Mouse (Mus musculus) adrenal gland, postnatal 10 days (tissue): ENCODE data around the gene Cd300lf. TPM values are rescaled to one million over a fixed set of nuclear protein-coding genes. Genes with fewer than 3 reads are reported as not detected.

Source experiments
- DNase-seq: peaks from one replicate; pipeline ENCODE4 v3.0.0; 2021; ENCODE audit warnings: mixed read lengths
- total RNA-seq, 2 experiments: library from RNA; stranded (reverse); gene quantifications; 2 replicates each; pipeline ENCODE4 v1.2.3; 2021

The Cd300lf gene
- total RNA-seq, 2 experiments from 2014 or later = 1.1 to 1.3 TPM

DNA sequence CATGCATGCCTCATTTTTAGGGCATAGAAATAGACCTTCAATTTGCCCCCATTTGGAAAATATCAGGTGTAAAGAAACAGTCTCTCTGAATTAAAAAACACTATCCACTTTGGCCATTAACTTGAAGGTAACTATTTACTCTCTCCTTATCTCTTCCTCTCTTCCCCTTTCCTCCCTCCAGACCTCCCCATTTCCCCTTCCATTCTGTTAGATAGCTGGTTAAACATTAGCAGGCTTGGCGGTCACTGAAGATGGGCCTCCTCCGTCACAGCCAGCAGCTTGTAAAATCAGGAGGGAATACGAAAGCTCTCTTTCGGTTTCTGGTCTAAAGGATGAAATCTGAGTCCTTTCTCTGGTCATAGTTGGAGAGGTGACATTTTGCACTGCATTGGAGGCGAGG is 57.9 kb downstream of the Cd300lf start:
- no peak for DNase-seq

DNA sequence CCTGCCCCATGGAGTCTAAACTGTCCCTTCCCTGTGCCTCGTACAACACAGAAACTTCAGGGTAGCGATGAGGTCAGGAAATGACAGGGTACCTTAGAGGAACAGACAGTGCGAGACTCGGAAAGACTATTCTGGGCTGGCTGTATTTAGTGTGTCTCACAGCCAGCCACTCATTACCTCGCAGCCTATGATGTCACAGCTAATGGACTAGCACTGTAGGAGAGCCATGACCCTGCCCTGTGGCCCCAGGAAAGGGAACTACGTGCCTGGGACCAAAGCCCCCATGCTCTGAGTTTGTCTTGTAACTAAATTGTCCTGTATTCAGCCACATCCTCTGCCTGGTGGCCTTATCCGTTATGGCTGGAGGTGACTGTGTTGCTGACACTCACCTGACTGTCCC is 58.4 kb downstream of the Cd300lf start:
- DNase-seq = no peak

DNA sequence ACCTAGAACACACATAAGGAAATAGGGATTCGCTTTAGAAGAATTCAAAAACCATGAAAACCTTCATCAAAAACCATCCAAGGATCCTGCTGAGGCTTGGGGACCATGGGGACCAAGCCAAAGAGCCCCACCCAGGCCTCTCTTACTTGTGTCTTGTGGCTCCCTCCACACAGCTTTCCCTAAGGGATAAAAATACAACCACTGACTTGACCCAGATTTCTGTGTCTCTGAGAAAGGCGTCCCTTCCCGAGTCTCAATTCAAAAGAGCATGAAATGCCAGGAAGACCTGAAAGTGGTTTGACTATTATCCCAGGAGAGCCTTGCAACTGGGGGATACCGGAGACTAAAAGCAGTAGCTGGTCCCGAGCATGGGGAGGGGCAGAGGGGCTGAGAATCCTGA is 60.8 kb downstream of the Cd300lf start:
- no peak for DNase-seq

DNA sequence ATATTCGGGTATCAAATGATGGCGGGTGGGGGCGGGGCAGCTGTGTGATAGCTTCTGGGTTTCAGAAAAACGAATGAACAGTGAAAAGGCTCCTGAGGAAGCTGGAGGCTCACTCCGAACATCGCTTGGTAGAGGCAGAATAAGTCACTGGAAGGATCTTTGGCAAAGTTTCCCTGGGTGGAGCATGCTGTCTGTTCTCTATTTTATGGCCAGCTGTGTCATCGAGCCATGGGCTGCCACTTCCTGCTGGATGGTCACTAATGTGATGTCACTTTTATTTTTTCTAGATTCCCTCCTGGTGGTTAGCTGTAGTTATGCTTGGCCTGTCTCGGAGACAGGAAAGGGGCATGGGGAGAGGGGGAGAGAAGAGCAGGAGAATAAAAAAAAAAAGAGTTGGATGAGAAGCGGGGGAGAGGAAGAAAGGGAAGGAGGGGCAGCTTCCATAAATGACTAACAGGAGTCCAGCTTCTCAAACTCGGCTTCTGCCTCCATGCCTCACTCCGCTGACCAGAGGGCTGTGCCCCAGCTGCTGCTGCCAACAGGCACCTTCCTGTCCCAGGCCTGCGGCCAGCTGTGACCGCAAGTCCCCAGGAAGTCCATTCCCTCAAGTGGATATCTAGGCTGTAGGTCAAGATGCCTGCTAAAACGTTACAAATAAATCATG is 62.0 kb downstream of the Cd300lf start:
- DNase-seq = peak; percentile 73

DNA sequence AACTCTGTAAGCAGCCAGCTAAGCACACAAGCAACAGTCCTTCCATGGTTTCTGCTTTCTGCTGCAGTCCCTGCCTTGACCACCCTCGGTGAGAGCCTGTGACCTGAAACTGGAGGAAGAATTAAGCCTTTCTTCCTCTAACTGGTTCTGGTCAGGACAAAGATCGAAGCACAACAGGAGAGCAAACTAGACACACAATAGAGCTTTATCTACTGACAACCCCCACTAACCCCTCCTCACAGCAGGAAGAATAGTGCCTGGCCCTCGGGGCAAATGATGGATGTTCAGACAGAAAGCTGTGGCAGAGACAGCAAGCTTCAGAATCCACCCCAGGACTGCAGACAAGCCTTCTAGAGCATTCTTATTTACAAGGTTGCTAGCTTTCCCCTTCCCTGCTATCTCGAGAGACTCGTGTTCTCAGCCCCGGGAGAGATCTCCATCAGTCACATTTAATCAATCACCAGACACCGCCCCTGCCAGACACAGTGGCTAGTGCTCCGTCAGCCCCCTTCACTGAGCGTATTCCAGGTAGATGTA is 62.7 kb downstream of the Cd300lf start:
- no peak for DNase-seq

DNA sequence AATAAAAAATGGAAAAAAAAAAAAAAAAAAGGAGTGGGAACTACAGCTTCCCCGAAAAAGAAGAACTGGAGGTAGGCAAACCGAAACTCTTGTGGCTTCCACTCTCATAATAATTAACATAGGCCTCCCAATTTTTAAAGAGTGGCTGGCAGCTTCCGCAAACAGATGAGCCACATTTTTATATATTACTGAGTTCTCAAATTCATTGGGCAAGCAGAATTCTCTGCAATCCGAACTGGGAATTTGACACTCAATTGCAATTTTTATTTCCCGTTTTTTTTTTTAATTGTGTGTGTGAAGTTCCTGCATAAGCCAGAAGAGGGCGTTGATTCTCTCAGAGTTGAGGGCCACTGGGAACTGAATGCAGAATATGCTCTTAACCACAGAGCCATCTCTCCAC is 67.0 kb downstream of the Cd300lf start:
- DNase-seq = no peak

Other genes starting within 250 kb of the Cd300lf start
- gene Cd300a, start 244.0 kb downstream of the Cd300lf start, total RNA-seq = 1 to 10 TPM; 1.3 to 1.5 TPM
- 1 to 10 TPM in 1 of 2 experiments, under 1 TPM in 1; 0.63 to 1.6 TPM for gene Cd300lb, start 199.6 kb downstream of the Cd300lf start, total RNA-seq
- gene Cd300c, start 164.8 kb downstream of the Cd300lf start, total RNA-seq = not detected
- 1 to 10 TPM in 1 of 2 experiments, under 1 TPM in 1; 0.64 to 1.1 TPM for gene Cd300ld, start 144.1 kb downstream of the Cd300lf start, total RNA-seq
- gene Cd300c2, start 132.1 kb downstream of the Cd300lf start, total RNA-seq = 1 to 10 TPM; 2.3 to 2.9 TPM
- gene Cd300ld2, start 117.8 kb downstream of the Cd300lf start, total RNA-seq = not detected
- gene Cd300ld4, start 107.0 kb downstream of the Cd300lf start, total RNA-seq = 1 to 10 TPM in 1 of 2 experiments, not detected in 1; 1.3 TPM
- gene Cd300ld5, start 96.2 kb downstream of the Cd300lf start, total RNA-seq = 1 to 10 TPM; 1.3 to 3.9 TPM
- gene Cd300ld3, start 85.6 kb downstream of the Cd300lf start, total RNA-seq = 1 to 10 TPM; 3.8 to 4.5 TPM
- gene Cd300e, start 71.8 kb downstream of the Cd300lf start, total RNA-seq = under 1 TPM; 0.48 to 0.96 TPM
- gene Rab37, start 42.6 kb downstream of the Cd300lf start, total RNA-seq = 1 to 10 TPM; 2.4 to 2.5 TPM
- 10 to 100 TPM; 26.3 to 30.4 TPM for gene Slc9a3r1, start 29.3 kb upstream of the Cd300lf start, total RNA-seq
- gene Tmem104, start 53.5 kb upstream of the Cd300lf start, total RNA-seq = 10 to 100 TPM in 1 of 2 experiments, 1 to 10 TPM in 1; 9.5 to 15.7 TPM
- gene Nat9, start 53.9 kb upstream of the Cd300lf start, total RNA-seq = 10 to 100 TPM; 27.4 to 28.4 TPM
- under 1 TPM; 0.61 to 0.75 TPM for gene Grin2c, start 133.3 kb upstream of the Cd300lf start, total RNA-seq
- gene Fdxr, start 143.1 kb upstream of the Cd300lf start, total RNA-seq = 100 to 1,000 TPM; 368 to 383 TPM
- 10 to 100 TPM; 12.7 to 16.1 TPM for gene Fads6, start 163.7 kb upstream of the Cd300lf start, total RNA-seq
- gene Otop2, start 173.2 kb upstream of the Cd300lf start, total RNA-seq = not detected
- gene Ush1g, start 188.0 kb upstream of the Cd300lf start, total RNA-seq = under 1 TPM; 0.39 to 1.00 TPM
- gene Otop3, start 200.7 kb upstream of the Cd300lf start, total RNA-seq = under 1 TPM in 1 of 2 experiments, not detected in 1; 0.12 TPM
- gene Hid1, start 233.8 kb upstream of the Cd300lf start, total RNA-seq = 10 to 100 TPM; 18.7 to 19.8 TPM
- gene Cdr2l, start 247.9 kb upstream of the Cd300lf start, total RNA-seq = 10 to 100 TPM; 30.7 to 43.9 TPM